Mouse (Mus musculus) megakaryocyte, embryonic 14.5 days (primary cell): Measurements from ENCODE around the gene Asb15.

Source experiments
- FLI1 ChIP-seq: IDR thresholded peaks from 2 replicates; pipeline ENCODE4 v1.6.1; 2012; ENCODE audit warnings: low read length, inconsistent platforms, mixed read lengths
- GATA1 ChIP-seq: IDR thresholded peaks from 3 replicates; pipeline ENCODE4 v1.6.1; 2012; ENCODE audit warnings: mixed read lengths, low read length, inconsistent platforms, borderline replicate concordance

- TF ChIP-seq GATA1 (no peak), FLI1 (no peak)
These were observed 45.4 kb downstream of the Asb15 start for GRCm38 (mm10) chr6:24573319-24573718.
